Mouse (Mus musculus): ENCODE measurements around the gene Zbtb49. TPM values are rescaled to one million over a fixed set of nuclear protein-coding genes. Genes with fewer than 3 reads are reported as not detected.

The Zbtb49 gene
- polyA plus RNA-seq, 1 experiment from 2014 or later: 26.8 TPM

- Histone ChIP-seq H3K4me3 (no peak overlapping the region), H3K27ac (replicated peaks) (no peak overlapping the region), H3K27me3 (peaks cover 40% of the 10 kb centered on the region), H3K4me2 (replicated peaks) (no peak overlapping the region), H3K9ac (replicated peaks) (no peak overlapping the region), H3K9me3 (no peaks in the 10 kb centered on the region), H3K36me3 (no peaks in the 10 kb centered on the region), H3K4me1 (peaks cover 12% of the 10 kb centered on the region)
- WGBS: 91% methylated on average over 3 of the region's 3 CpGs
- ATAC-seq (ENCODE audit: low FRiP score, low read depth): no peak
Observed at GRCm38 (mm10) chr5:38190907-38191306, 29.4 kb downstream of the Zbtb49 start.

DNA sequence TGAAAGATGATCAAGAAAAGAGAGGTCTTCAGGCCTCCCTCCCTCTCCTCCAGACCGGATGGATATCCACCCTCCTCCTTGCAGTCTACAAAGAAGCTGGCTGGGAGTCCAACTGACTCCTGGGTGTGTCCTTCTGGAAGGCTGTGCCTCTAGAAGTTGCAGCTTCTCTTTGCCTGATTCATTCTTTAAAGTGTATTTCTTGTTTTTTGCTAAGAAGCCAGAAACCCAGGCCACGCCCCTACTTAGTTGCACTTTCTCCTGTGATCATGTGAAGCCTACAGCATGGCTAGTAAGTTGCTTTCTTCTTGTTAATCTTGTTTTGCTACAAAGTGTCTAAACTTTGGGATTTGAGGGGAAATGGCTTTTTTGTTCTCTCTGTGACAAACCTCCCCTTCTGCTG is 33.3 kb downstream of the Zbtb49 start:
- Histone ChIP-seq H3K27me3 (peaks cover 11% of the 10 kb centered on the region), H3K9ac (replicated peaks) (no peak overlapping the region), H3K36me3 (no peaks in the 10 kb centered on the region), H3K9me3 (no peaks in the 10 kb centered on the region), H3K4me3 (no peak overlapping the region), H3K4me2 (replicated peaks) (no peak overlapping the region), H3K27ac (replicated peaks) (no peak overlapping the region), H3K4me1 (no peaks in the 10 kb centered on the region)
- WGBS: 91% methylated on average over 2 of the region's 2 CpGs
- ATAC-seq (ENCODE audit: low FRiP score, low read depth): no peak

- 88% methylated on average over 6 of the region's 6 CpGs for WGBS
- Histone ChIP-seq H3K27ac (replicated peaks) (no peak overlapping the region), H3K27me3 (0 out of 2 replicates have a peak, but pooled peaks cover 4% of the 10 kb centered on the region), H3K9ac (replicated peaks) (no peak overlapping the region), H3K4me3 (no peak overlapping the region), H3K4me1 (no peaks in the 10 kb centered on the region), H3K36me3 (no peaks in the 10 kb centered on the region), H3K4me2 (replicated peaks) (no peak overlapping the region), H3K9me3 (no peaks in the 10 kb centered on the region)
- ATAC-seq (ENCODE audit: low FRiP score, low read depth): no peak
Observed at GRCm38 (mm10) chr5:38184688-38185285, 35.5 kb downstream of the Zbtb49 start.

- WGBS: 87% methylated on average over 16 of the region's 16 CpGs
- Histone ChIP-seq H3K4me3 (no peak overlapping the region), H3K36me3 (no peaks in the 10 kb centered on the region), H3K27me3 (0 out of 2 replicates have a peak, but pooled peaks cover 4% of the 10 kb centered on the region), H3K9me3 (no peaks in the 10 kb centered on the region), H3K4me1 (no peaks in the 10 kb centered on the region), H3K27ac (replicated peaks) (no peak overlapping the region), H3K9ac (replicated peaks) (no peak overlapping the region), H3K4me2 (replicated peaks) (no peak overlapping the region)
- ATAC-seq (ENCODE audit: low FRiP score, low read depth): no peak
Observed at GRCm38 (mm10) chr5:38174256-38174912, 45.9 kb downstream of the Zbtb49 start.

- Histone ChIP-seq H3K27me3 (0 out of 2 replicates have a peak, but pooled peaks cover 4% of the 10 kb centered on the region), H3K4me1 (no peaks in the 10 kb centered on the region), H3K36me3 (no peaks in the 10 kb centered on the region), H3K9ac (replicated peaks) (no peak overlapping the region), H3K4me2 (replicated peaks) (no peak overlapping the region), H3K9me3 (no peaks in the 10 kb centered on the region), H3K27ac (replicated peaks) (no peak overlapping the region), H3K4me3 (no peak overlapping the region)
- WGBS: 60% methylated on average over 5 of the region's 5 CpGs
- no peak for ATAC-seq (ENCODE audit: low FRiP score, low read depth)
Observed at GRCm38 (mm10) chr5:38173766-38174165, 46.5 kb downstream of the Zbtb49 start.

- WGBS: 79% methylated on average over 11 of the region's 11 CpGs
- Histone ChIP-seq H3K9me3 (no peaks in the 10 kb centered on the region), H3K27me3 (peaks cover 6% of the 10 kb centered on the region; the same call in 1 of the 2 replicates), H3K27ac (replicated peaks) (no peak overlapping the region), H3K4me1 (no peaks in the 10 kb centered on the region), H3K4me3 (no peak overlapping the region), H3K4me2 (replicated peaks) (no peak overlapping the region), H3K9ac (replicated peaks) (no peak overlapping the region), H3K36me3 (no peaks in the 10 kb centered on the region)
- no peak for ATAC-seq (ENCODE audit: low FRiP score, low read depth)
Observed at GRCm38 (mm10) chr5:38168497-38168896, 51.8 kb downstream of the Zbtb49 start.

DNA sequence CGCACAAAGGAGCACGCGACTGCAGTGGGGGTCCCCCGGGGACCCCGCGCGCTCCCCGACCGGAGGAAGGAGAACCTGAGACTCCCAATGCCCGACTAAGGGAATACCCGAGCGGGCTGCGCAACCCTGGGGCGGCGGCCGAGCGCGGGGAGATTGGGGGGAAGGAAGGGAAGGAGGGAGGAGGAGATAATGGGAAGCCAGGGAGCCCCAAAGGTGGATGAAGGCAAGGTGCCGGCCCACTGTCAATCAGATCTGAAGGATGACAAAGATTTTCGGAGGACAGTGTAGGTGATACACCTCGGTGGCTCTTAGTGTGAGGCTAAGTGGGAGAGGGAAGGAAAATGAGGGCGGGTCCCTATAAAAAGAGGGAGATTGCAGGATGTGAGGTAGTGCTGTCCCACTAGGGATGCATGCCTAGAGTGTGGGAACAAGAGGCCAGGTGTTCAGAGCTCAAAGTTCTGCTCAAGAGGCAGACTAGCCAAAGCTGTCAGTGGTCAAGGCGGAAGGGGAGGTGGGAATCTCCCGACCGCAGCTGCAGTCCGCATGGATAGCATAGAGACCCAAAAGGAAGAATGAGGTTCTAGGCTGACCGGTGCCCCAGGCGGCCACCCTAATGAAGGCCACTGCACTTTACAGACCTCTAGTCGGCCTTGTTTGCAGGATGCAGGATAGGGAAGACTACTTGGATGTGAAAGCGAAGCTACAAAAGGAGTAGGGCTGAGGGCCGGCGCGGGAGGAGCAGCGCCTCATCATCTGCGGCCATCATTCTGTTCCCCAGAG is 60.4 kb downstream of the Zbtb49 start, which contains the start of gene Nsg1:
Gene Nsg1 (minus strand): TSS at position 274 of the 780 bp plus-strand sequence.
- WGBS: 7% methylated on average over 35 of the region's 35 CpGs
- Histone ChIP-seq H3K9ac (replicated peaks) (peak within 1 kb of the TSS; percentile 97), H3K4me2 (replicated peaks) (peak within 1 kb of the TSS; percentile 76), H3K27ac (replicated peaks) (peak within 1 kb of the TSS; percentile 93), H3K4me3 (peak within 1 kb of the TSS; percentile 88), H3K9me3 (no peaks in the 10 kb centered on the region), H3K27me3 (peaks cover 34% of the 10 kb centered on the region), H3K36me3 (peaks cover 27% of the 10 kb centered on the region), H3K4me1 (peaks cover 30% of the 10 kb centered on the region)
- ATAC-seq (ENCODE audit: low FRiP score, low read depth): peak; percentile 35

DNA sequence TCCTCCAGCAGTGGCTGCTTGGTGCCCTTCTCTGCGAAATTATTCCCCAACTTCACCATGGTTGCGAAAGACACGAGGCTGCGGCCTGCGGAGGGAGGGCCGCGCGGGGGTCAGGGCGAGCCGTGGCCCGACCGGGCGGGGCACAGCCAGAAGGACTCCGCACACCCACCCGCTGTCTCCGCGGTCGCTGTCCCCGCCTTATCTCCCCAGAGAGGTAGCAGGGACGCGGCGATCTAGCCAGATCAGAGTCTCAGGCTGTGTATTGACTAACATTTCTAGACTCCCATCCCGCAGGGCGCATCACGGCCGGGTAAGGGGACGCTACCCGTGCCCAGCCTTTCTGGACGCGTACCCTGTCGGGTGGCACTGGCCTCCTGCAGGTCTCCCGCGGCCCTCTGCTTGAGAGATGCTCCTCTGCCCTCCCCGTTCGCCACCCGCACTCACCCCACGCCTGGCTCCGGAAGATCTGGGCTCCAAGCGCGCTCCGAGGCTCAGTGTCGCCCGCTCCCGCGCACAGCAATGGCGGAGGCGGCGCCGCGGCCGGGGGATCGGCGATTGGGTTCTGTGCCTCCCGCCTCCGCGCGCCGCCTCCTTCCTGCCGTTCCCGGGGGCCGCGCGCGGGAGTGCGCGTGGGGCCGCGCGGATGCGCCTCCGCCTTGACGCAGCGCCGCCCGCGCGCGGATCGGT is 61.2 kb downstream of the Zbtb49 start:
- Histone ChIP-seq H3K4me3 (peak overlapping the region; percentile 88), H3K27ac (replicated peaks) (peak overlapping the region; percentile 93), H3K9me3 (no peaks in the 10 kb centered on the region), H3K9ac (replicated peaks) (peak overlapping the region; percentile 97), H3K36me3 (peaks cover 34% of the 10 kb centered on the region), H3K27me3 (peaks cover 33% of the 10 kb centered on the region), H3K4me1 (peaks cover 36% of the 10 kb centered on the region), H3K4me2 (replicated peaks) (peak overlapping the region; percentile 76)
- WGBS: 0% methylated on average over 79 of the region's 79 CpGs
- peak; percentile 74 for ATAC-seq (ENCODE audit: low FRiP score, low read depth)

DNA sequence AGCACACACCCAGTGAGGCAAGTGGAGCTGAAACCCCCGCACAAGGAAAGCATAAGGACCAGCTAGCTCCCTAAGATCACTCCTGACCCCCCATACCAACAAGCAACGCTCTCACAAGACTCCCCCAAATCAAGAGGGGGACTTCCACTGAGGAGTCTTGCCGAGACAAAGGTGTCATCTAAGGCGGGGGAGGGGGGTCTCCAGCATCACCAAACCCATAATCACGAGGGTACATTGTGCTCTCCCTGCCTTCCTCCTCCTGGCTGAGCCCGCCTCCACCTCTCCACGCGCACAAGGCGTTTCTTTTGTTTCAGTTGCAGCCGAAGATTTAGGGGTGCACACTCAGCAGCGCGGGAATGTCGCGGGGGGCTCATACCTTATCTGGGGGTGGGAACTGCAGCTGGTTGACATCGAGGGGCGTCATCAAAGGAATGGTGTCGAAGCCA is 61.7 kb downstream of the Zbtb49 start:
- 2% methylated on average over 17 of the region's 17 CpGs for WGBS
- peak overlapping the region; percentile 97 for H3K9ac ChIP-seq (replicated peaks)
- H3K4me1 ChIP-seq: peaks cover 42% of the 10 kb centered on the region
- peak overlapping the region; percentile 76 for H3K4me2 ChIP-seq (replicated peaks)
- peak overlapping the region; percentile 88 for H3K4me3 ChIP-seq
- H3K36me3 ChIP-seq: peaks cover 40% of the 10 kb centered on the region
- peak; percentile 55 for ATAC-seq (ENCODE audit: low FRiP score, low read depth)
- H3K9me3 ChIP-seq: no peaks in the 10 kb centered on the region
- peaks cover 31% of the 10 kb centered on the region for H3K27me3 ChIP-seq
- H3K27ac ChIP-seq (replicated peaks): peak overlapping the region; percentile 93

- no peaks in the 10 kb centered on the region for H3K9me3 ChIP-seq
- H3K27ac ChIP-seq (replicated peaks): peak overlapping the region; percentile 93
- peaks cover 51% of the 10 kb centered on the region for H3K4me1 ChIP-seq
- H3K9ac ChIP-seq (replicated peaks): peak overlapping the region; percentile 97
- ATAC-seq (ENCODE audit: low FRiP score, low read depth): no peak
- peak overlapping the region; percentile 76 for H3K4me2 ChIP-seq (replicated peaks)
- 63% methylated on average over 9 of the region's 9 CpGs for WGBS
- H3K36me3 ChIP-seq: peaks cover 50% of the 10 kb centered on the region
- peaks cover 24% of the 10 kb centered on the region for H3K27me3 ChIP-seq
- peak overlapping the region; percentile 88 for H3K4me3 ChIP-seq
Observed at GRCm38 (mm10) chr5:38157481-38158020, 62.7 kb downstream of the Zbtb49 start.

- no peaks in the 10 kb centered on the region for H3K27me3 ChIP-seq
- H3K4me1 ChIP-seq: peaks cover 63% of the 10 kb centered on the region
- H3K36me3 ChIP-seq: peaks cover 85% of the 10 kb centered on the region
- no peaks in the 10 kb centered on the region for H3K9me3 ChIP-seq
- H3K4me3 ChIP-seq: no peak overlapping the region
- H3K4me2 ChIP-seq (replicated peaks): 0 out of 2 replicates have a peak overlapping the region, but pooled peaks have one; percentile 14
- no peak for ATAC-seq (ENCODE audit: low FRiP score, low read depth)
- 90% methylated on average over 5 of the region's 5 CpGs for WGBS
- H3K9ac ChIP-seq (replicated peaks): no peak overlapping the region
- no peak overlapping the region for H3K27ac ChIP-seq (replicated peaks)
Observed at GRCm38 (mm10) chr5:38153636-38154035, 66.6 kb downstream of the Zbtb49 start.
